Mouse (Mus musculus) lung, postnatal 0 days (tissue): Measurements from ENCODE around the gene Mettl25.

Experiments used
- CTCF ChIP-seq: IDR thresholded peaks from 2 replicates; pipeline ENCODE4 v1.5.1; 2016; ENCODE audit warnings: antibody characterized with exemption, mild to moderate bottlenecking
- EP300 ChIP-seq: IDR thresholded peaks from 2 replicates; pipeline ENCODE4 v1.6.1; 2016; ENCODE audit warnings: antibody characterized with exemption, mild to moderate bottlenecking, control low read depth

GRCm38 (mm10) chr10:105772821-105773302 lies 68.3 kb downstream of the Mettl25 start:
- no peak for TF ChIP-seq CTCF
- TF ChIP-seq EP300 = no peak
